Mouse (Mus musculus) embryonic facial prominence, embryonic 14.5 days (tissue): ENCODE results near the gene A730049H05Rik. TPM values are rescaled to one million over a fixed set of nuclear protein-coding genes. Genes with fewer than 3 reads are reported as not detected.

ENCODE experiments used
- ATAC-seq: fragments of 200-750 bp; cut with Nextera tagmentation; 2 replicates; pipeline ENCODE4 v1.8.0; 2017; ENCODE audit warnings: low read depth, moderate number of reproducible peaks, moderate TSS enrichment
- DNase-seq: peaks from one replicate; pipeline ENCODE4 v3.0.0-alpha.2; 2015; ENCODE audit warnings: low spot score
- H3K27ac ChIP-seq: fragments of 300-500 bp; sonication (generic); replicated peaks from 2 replicates; pipeline ENCODE4 v1.5.1; 2014; ENCODE audit warnings: low read depth, mild to moderate bottlenecking, low read length, moderate library complexity
- H3K27me3 ChIP-seq: fragments of 300-500 bp; sonication (generic); replicated peaks from 2 replicates; pipeline ENCODE4 v1.6.1; 2014; ENCODE audit warnings: low read length; ENCODE audit not compliant: control insufficient read depth, insufficient read depth
- H3K36me3 ChIP-seq: fragments of 300-500 bp; sonication (generic); 2 replicates; pipeline ENCODE4 v1.6.1; 2014; ENCODE audit warnings: low read length, mixed read lengths; ENCODE audit not compliant: control insufficient read depth, insufficient read depth
- H3K4me1 ChIP-seq: fragments of 300-500 bp; sonication (generic); 2 replicates; pipeline ENCODE4 v1.6.1; 2014; ENCODE audit warnings: antibody characterized with exemption, low read length; ENCODE audit not compliant: control insufficient read depth, insufficient read depth
- H3K4me2 ChIP-seq: fragments of 300-500 bp; sonication (generic); 2 replicates; pipeline ENCODE4 v1.6.1; 2014; ENCODE audit warnings: low read depth, mild to moderate bottlenecking, low read length, moderate library complexity, mixed read lengths
- H3K4me3 ChIP-seq: fragments of 300-500 bp; sonication (generic); 2 replicates; pipeline ENCODE4 v1.5.1; 2014; ENCODE audit warnings: low read depth, mild to moderate bottlenecking, low read length
- H3K9ac ChIP-seq: fragments of 300-500 bp; sonication (generic); 2 replicates; pipeline ENCODE4 v1.6.1; 2014; ENCODE audit warnings: low read depth, mild to moderate bottlenecking, low read length, moderate library complexity, mixed read lengths
- H3K9me3 ChIP-seq: fragments of 300-500 bp; sonication (generic); 2 replicates; pipeline ENCODE4 v1.6.1; 2016; ENCODE audit warnings: low read length; ENCODE audit not compliant: control insufficient read depth
- WGBS: fragments of 180-500 bp; shearing (Covaris S2); extraction: QIAGEN DNeasy Blood & Tissue Kit; methylation state at CpG from one replicate; pipeline ENCODE4 v1.1.7; 2014; 5-methylcytosine and 5-hydroxymethylcytosine counted together
- polyA plus RNA-seq: library from polyadenylated mRNA; unstranded; fragments of >200 nt; fragmentation: Nextera tagmentation; extraction: Ambion mirVana; gene quantifications from 2 replicates; pipeline ENCODE4 v1.2.1, GENCODE M21; 2014

The A730049H05Rik gene
- 0.58 and 0.61 TPM in 2 replicates for polyA plus RNA-seq

DNA sequence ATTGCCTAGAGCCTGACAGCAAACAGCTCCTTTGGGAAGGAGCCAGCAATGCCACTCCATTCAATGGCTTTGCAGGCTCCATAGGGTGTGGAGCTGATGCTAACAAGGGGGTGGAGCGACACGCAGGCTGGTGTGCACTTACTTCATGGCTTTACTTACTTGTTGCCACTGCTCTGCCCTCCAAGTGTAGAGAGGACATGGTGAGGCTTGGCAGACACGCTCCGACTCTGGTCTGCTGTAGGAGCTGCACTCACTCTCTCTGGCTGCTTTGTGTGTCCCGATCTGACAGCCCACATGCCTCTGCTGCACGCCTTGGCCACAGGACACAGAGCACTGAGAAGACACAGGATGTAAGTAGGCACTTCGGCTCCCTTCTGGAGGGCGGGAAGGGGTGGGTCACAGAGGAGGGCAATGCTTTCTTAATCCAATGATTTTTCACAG is at the start of gene A730049H05Rik:
Gene A730049H05Rik, plus strand, starts transcription at position 168 of the 441 bp plus-strand sequence.
- no peak within 1 kb of the TSS for H3K9ac ChIP-seq
- H3K4me3 ChIP-seq: no peak within 1 kb of the TSS
- H3K36me3 ChIP-seq: peaks cover 8% of the 10 kb centered on the region; the same call in 1 of the 2 replicates
- 26% methylated on average over 8 of the region's 8 CpGs for WGBS
- H3K4me2 ChIP-seq: peak within 1 kb of the TSS; percentile 16; the same call in 1 of the 2 replicates
- H3K27ac ChIP-seq: no peak within 1 kb of the TSS
- H3K4me1 ChIP-seq: 0 out of 2 replicates have a peak, but pooled peaks cover 4% of the 10 kb centered on the region
- DNase-seq: peak; percentile 59
- no peaks in the 10 kb centered on the region for H3K9me3 ChIP-seq
- H3K27me3 ChIP-seq: no peaks in the 10 kb centered on the region
- 0 out of 2 replicates have a peak, but pooled peaks have one; percentile 22 for ATAC-seq

DNA sequence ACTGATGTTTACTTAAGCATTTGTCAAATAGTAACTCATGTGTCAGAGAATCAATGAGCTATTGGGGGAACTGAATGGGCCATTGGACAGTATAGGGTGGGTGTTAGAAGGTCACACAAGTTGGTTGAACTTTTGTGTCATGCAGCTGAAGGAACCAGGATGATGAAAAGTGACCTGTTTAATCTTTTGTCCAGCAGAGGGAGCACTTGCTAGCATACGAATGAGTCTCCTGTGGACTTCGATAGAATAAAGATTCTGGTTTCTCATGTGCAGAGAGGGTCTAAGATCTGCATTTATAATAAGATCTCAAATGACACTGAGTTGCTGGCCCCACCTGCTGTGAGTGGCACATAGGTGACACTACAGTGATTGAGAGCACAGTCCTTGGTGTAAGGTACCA is 39.9 kb upstream of the A730049H05Rik start:
- Histone ChIP-seq H3K27ac (no peak overlapping the region), H3K36me3 (peaks cover 6% of the 10 kb centered on the region; the same call in 1 of the 2 replicates), H3K27me3 (no peaks in the 10 kb centered on the region), H3K9me3 (no peaks in the 10 kb centered on the region), H3K4me3 (no peak overlapping the region), H3K4me2 (no peak overlapping the region), H3K4me1 (no peaks in the 10 kb centered on the region), H3K9ac (no peak overlapping the region)
- WGBS: 12% methylated on average over 2 of the region's 2 CpGs
- peak; percentile 63 for DNase-seq
- ATAC-seq: no peak

DNA sequence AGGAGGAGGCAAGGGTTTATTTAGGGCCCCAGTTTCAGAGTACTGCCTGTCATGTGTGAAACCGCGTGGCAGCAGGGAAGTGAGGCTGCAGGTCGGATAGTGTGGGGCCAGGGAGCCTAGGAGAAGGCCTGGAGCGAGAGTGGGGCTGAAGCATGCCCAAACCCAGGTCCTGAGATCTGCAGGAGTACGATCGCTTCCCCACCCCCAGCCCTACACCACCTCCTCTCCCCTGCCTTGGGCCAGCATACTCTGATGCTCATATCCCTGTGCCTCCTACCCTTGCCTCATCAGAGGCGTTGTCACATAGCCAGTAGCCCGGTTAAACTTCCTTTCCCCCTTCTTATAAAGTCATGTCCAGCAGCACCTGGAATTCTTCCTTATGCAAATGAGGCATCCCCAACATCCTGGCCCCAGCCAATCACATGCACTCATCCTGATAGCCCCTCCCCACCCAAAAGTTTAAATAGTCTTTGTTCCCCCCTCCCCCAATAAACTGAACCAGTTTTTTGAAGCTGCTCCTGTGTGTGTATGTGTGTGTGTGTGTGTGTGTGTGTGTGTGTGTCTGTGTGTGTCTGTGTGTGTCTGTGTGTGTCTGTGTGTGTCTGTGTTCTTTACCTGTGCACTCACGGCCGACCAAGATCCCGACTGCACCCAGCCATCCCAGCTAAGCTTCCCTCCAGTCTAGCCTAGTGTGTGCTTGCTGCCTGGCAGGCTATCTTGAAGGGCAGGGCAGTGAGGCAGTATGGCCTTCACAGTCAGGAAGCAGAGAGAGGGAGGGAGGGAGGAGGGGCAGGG is 36.9 kb upstream of the A730049H05Rik start:
- Histone ChIP-seq H3K9ac (no peak overlapping the region), H3K27ac (no peak overlapping the region), H3K36me3 (peaks cover 5% of the 10 kb centered on the region; the same call in 1 of the 2 replicates), H3K9me3 (no peaks in the 10 kb centered on the region), H3K4me1 (no peaks in the 10 kb centered on the region), H3K4me3 (no peak overlapping the region), H3K4me2 (no peak overlapping the region), H3K27me3 (no peaks in the 10 kb centered on the region)
- DNase-seq (no peak), ATAC-seq (no peak)
- 80% methylated on average over 10 of the region's 11 CpGs for WGBS

DNA sequence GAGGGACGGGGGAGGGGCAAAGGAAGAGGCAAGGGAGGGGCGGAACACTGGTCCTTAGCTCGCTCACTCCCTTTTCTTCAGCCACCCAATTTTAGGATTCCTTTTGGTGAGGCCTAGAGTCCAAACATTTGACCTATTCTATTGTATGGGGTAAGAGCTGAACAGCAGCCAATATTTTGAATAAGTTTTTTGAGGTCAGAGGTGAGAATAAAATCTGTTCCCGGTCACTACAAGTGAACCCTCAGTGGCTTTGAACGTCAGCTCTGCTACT is 36.4 kb upstream of the A730049H05Rik start:
- 52% methylated on average over 5 of the region's 5 CpGs for WGBS

DNA sequence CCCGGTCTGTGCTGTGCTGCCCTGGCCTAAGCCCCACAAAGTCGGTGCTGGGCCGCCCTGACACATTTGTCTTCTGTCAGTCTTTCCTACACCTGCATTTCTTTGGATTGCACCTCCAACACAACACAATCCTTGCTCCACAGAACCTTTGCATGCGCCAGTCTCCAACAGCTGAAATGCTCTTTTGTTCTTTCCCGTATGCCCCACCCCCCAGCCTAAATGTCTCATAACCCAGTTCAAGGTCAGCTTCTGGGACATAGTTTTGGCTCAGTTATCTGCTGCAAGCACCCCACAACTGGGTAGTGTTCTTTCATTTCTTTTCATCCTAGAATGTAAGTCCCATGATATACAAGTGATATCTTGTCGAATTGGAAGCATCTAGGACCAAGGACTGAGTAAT is 34.8 kb upstream of the A730049H05Rik start:
- no peak overlapping the region for H3K4me3 ChIP-seq
- H3K27ac ChIP-seq: no peak overlapping the region
- 0 out of 2 replicates have a peak, but pooled peaks cover 9% of the 10 kb centered on the region for H3K27me3 ChIP-seq
- WGBS: 89% methylated on average over 6 of the region's 6 CpGs
- ATAC-seq: no peak
- H3K4me1 ChIP-seq: no peaks in the 10 kb centered on the region
- no peak for DNase-seq
- no peak overlapping the region for H3K4me2 ChIP-seq
- no peaks in the 10 kb centered on the region for H3K9me3 ChIP-seq
- no peak overlapping the region for H3K9ac ChIP-seq
- 0 out of 2 replicates have a peak, but pooled peaks cover 3% of the 10 kb centered on the region for H3K36me3 ChIP-seq

More for the DNA sequence above, 36.4 kb upstream of the A730049H05Rik start:
- no peak for ATAC-seq
- Histone ChIP-seq H3K9me3 (no peaks in the 10 kb centered on the region), H3K4me2 (no peak overlapping the region), H3K9ac (no peak overlapping the region), H3K4me3 (no peak overlapping the region), H3K4me1 (no peaks in the 10 kb centered on the region), H3K27ac (no peak overlapping the region), H3K36me3 (peaks cover 3% of the 10 kb centered on the region; the same call in 1 of the 2 replicates), H3K27me3 (no peaks in the 10 kb centered on the region)
- DNase-seq: no peak

DNA sequence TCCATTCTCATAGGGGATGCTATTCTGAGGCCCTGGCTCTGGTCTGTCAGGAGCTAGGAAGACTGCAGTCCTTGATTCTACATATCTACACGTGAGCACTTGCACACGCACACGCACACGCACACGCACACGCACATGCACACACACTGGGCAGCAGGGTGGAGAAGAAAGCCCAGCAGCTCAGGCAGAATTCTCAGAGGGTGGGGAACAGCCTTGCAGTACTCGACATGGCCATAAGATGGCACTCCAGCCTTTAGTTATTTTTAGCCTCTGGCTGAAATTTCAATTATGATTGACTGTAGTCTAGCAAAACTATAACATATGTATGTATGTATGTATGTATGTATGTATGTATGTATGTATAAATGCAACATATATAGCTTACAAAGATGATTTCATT is 31.5 kb upstream of the A730049H05Rik start:
- ATAC-seq (no peak), DNase-seq (peak; percentile 33)
- Histone ChIP-seq H3K9me3 (no peaks in the 10 kb centered on the region), H3K4me2 (no peak overlapping the region), H3K27me3 (peaks cover 9% of the 10 kb centered on the region; the same call in 1 of the 2 replicates), H3K4me1 (no peaks in the 10 kb centered on the region), H3K36me3 (no peaks in the 10 kb centered on the region), H3K27ac (no peak overlapping the region), H3K9ac (no peak overlapping the region), H3K4me3 (no peak overlapping the region)
- WGBS: 13% methylated on average over 7 of the region's 7 CpGs

DNA sequence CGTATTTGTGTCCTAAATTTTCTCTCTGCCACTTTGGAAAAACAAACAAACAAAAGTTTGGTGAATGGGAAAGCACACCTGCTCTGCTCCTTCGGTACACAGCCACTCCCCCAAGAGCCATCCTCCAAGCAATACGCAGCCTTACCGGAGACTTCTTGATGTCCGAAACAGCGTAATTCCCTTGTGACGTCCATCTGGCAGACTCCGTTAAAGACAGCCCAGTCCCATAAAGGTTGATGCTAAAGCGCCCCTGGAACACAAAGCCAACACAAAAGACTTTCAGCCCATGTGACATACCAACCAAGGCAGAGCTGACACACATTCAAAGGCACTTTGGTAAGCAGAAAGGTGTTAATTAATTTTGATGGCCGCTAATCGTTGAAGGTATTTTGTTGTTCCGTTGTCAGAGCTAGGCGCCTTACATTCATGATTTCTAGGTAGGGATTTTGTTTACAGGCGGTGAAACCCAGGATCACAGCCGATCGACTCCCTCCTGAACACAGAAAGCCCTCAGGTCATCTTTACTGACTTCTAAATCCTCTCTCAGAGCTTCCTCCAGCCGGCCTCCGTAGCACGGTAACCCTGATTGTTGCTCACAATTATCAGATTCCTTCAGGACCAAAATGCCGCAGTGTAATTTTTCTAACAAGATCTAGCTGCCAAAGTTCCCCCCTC is 29.4 kb upstream of the A730049H05Rik start:
- H3K36me3 ChIP-seq: 0 out of 2 replicates have a peak, but pooled peaks cover 3% of the 10 kb centered on the region
- peak overlapping the region; percentile 56 for H3K4me2 ChIP-seq
- no peak overlapping the region for H3K27ac ChIP-seq
- ATAC-seq (peak; percentile 61), DNase-seq (no peak)
- H3K9ac ChIP-seq: peak overlapping the region; percentile 47
- no peaks in the 10 kb centered on the region for H3K9me3 ChIP-seq
- H3K4me3 ChIP-seq: peak overlapping the region; percentile 22
- H3K27me3 ChIP-seq: peaks cover 9% of the 10 kb centered on the region; the same call in 1 of the 2 replicates
- H3K4me1 ChIP-seq: no peaks in the 10 kb centered on the region
- WGBS: 7% methylated on average over 20 of the region's 20 CpGs

DNA sequence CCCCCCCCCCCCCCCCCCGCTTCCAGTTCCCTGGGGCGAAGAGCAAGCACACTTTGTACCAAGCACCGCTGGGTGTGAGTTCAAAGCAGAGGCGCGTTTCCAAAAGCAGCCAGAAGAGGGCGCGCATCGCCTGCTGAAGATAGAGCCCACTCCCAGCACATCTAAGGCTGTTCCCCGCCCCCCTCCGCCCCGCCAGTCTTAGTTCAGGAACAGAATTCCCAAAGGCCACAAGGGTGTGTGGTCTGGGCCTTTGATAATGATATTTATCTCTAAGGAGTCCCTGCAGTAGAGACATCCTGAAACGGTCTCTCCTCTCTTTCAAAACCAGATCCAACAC is 28.9 kb upstream of the A730049H05Rik start:
- no peaks in the 10 kb centered on the region for H3K4me1 ChIP-seq
- peak overlapping the region; percentile 56 for H3K4me2 ChIP-seq
- WGBS: under 1% methylated on average over 11 of the region's 12 CpGs
- 0 out of 2 replicates have a peak, but pooled peaks cover 3% of the 10 kb centered on the region for H3K36me3 ChIP-seq
- H3K9ac ChIP-seq: peak overlapping the region; percentile 47
- peak; percentile 92 for DNase-seq
- H3K27me3 ChIP-seq: peaks cover 9% of the 10 kb centered on the region; the same call in 1 of the 2 replicates
- H3K9me3 ChIP-seq: no peaks in the 10 kb centered on the region
- H3K4me3 ChIP-seq: peak overlapping the region; percentile 22
- peak; percentile 89 for ATAC-seq
- H3K27ac ChIP-seq: no peak overlapping the region
